Mouse (Mus musculus): ENCODE measurements around the gene Cxcl9. TPM values are rescaled to one million over a fixed set of nuclear protein-coding genes. Genes with fewer than 3 reads are reported as not detected.
"Not testable (repeated sequence)": the region's sequence is repeated elsewhere in the genome, so short reads cannot be mapped to it uniquely, and the experiment has no call there.

The Cxcl9 gene
- total RNA-seq (2021) = 1 to 10 TPM; 1.4 to 2.7 TPM

DNA sequence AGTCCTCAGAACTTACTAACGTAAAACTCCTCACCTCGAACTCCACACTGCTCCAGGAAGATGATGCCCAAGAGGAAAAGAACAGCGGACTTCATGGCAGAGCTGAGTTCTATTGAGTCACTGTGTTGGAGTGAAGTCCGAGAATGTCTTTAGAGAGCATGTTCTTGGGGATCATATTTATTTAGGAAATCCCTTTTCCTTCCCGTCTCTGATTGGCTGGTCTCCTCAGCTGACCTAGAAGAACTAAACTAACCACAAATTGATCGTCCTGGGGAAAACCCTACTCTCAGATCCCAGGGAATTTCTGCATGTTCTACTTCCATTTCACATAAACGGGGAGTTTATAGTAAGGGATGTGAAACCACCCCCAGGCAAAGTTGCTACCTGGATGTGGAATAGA is at the start of gene Cxcl9:
TSS of gene Cxcl9 (minus strand) at position 151 of the 400 bp plus-strand sequence.
- intact Hi-C loops (cut with DNase I) = no loop called here
- DNase-seq = no peak

- DNase-seq = no peak
- intact Hi-C loops (cut with DNase I) = no loop called here
These were observed 49.0 kb upstream of the Cxcl9 start for GRCm38 (mm10) chr5:92376795-92377405.

GRCm38 (mm10) chr5:92375368-92375767 is 47.5 kb upstream of the Cxcl9 start:
- intact Hi-C loops (cut with DNase I) = no loop called here
- no peak for DNase-seq

DNA sequence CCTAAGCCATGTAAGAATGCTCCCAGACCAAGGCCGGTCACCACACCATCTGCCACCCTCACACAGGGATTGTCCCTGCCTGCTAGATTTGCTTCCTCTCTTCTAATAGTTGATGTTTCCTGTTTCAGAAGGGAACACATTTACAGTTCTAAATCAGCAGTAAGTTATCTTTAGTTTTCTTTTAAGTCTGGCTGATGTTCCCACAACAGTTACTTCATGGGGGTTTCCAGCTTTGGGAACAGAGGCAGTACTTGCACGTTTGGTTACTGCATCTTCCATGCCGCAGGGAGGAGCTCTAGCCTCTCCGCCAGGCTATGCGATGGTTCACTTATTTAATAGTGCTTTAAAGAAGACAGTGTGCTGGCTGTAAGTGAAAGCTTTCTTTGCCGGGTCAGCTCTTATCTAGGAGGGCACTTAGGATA is 46.9 kb upstream of the Cxcl9 start:
- intact Hi-C loops (cut with DNase I) = no loop called here
- no peak for DNase-seq

DNA sequence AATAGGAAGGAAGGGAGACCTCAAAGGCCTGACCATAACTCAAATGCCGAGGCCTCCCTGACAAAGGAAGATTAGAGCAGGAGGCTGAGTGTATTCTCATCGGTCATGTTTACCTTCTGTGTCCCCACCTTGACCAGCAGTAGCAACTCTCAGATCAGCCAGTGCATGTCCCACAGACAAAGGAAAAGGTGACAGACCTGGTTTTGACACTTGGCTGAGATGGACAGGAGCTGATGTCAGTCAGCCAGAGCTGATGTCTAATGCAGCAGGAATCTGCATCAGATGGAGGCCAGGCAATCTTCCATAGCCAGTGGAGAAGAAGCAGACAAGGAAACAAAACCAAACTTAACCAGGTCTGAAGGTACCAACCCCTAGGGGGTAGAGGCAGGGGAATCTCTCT is 44.7 kb upstream of the Cxcl9 start:
- DNase-seq = no peak
- intact Hi-C loops (cut with DNase I) = no loop called here

GRCm38 (mm10) chr5:92371361-92371976 is 43.6 kb upstream of the Cxcl9 start:
- intact Hi-C loops (cut with DNase I) = no loop called here
- DNase-seq = no peak

- no peak for DNase-seq
- intact Hi-C loops (cut with DNase I) = no loop called here
These were observed 43.0 kb upstream of the Cxcl9 start for GRCm38 (mm10) chr5:92370891-92371290.

- intact Hi-C loops (cut with DNase I) = no loop called here
- no peak for DNase-seq
These were observed 42.5 kb upstream of the Cxcl9 start for GRCm38 (mm10) chr5:92370392-92370791.

DNA sequence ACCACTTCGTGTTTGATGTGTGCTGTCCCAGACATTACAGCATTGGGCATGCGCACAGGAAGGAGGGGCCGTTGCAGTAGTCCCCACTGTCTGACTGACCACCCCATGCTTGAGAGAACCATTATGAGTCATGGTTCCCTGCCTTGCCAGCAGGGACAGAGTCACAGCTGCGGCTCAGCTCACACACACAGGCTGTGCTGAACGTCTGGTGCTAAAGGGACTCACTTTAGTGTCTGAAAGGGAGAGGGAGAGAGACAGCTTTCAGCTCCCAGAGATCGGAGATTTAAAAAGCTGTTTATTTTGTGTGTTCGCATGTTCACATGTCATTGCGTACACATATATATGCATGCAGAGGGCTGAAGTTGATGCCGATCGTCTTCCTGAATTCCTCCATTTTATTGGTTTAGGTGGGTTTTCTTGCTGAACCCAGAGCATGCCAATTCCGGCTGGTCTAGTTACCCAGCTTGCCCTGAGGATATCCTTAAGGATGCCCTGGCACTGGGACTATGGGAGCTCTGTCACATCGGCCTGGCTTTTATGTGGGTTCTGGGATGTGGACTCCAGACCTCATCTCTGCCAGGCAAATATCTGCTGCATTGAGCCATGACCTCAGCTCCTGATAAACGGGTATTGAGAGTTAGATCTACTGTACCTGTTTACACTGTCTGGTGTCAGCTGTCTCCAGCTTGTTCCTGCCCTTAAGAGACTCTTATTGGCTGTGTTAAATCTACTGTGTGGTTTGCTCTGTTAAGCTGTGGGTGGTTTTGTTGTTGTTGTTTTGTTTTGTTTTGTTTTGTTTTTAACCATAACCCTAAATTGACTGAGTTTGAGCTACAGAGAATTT is 41.5 kb upstream of the Cxcl9 start:
- intact Hi-C loops (cut with DNase I) = no loop called here
- peak in 1 of 2 experiments; percentile 52 for DNase-seq

- intact Hi-C loops (cut with DNase I) = no loop called here
- no peak for DNase-seq
These were observed 40.5 kb upstream of the Cxcl9 start for GRCm38 (mm10) chr5:92368392-92368791.

- intact Hi-C loops (cut with DNase I) = no loop called here
- no peak for DNase-seq
These were observed 38.7 kb upstream of the Cxcl9 start for GRCm38 (mm10) chr5:92366565-92366964.

DNA sequence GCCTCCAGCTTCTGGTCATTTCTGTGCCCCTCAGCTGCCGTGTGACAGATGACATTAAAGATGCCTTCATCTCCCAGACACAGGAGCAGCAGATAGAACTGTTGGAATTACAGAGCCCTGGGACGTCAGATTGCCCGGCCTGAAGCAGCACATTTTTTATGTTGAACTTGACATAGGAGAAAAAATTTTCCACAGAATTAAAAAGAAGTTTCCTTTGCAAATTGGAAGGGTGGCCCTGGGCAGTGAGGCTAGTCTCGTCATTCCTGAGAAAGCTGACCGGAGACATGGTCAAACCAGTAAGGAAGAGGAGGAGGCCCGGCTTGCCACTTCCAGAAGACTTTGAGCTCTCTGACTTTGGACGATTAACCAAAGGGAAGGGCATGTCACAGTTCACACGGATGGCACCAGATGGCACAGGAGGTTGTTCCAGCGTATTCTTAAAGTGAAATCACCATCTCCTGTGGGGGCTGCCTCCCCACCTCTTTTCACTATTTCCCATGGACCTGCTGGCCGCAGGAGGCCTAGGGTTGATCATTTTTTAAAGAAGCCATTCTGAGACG is 37.3 kb upstream of the Cxcl9 start:
- DNase-seq = no peak
- intact Hi-C loops (cut with DNase I) = no loop called here

- DNase-seq = no peak
- intact Hi-C loops (cut with DNase I) = no loop called here
These were observed 36.1 kb upstream of the Cxcl9 start for GRCm38 (mm10) chr5:92364011-92364410.

- DNase-seq = no peak
These were observed 35.3 kb upstream of the Cxcl9 start for GRCm38 (mm10) chr5:92363179-92363578.

GRCm38 (mm10) chr5:92358767-92359455 is 31.0 kb upstream of the Cxcl9 start:
- no peak for DNase-seq
- intact Hi-C loops (cut with DNase I) = no loop called here

More at GRCm38 (mm10) chr5:92363179-92363578, 35.3 kb upstream of the Cxcl9 start:
- intact Hi-C loops (cut with DNase I) = no loop called here

GRCm38 (mm10) chr5:92358033-92358432 is 30.2 kb upstream of the Cxcl9 start:
- no peak for DNase-seq
- intact Hi-C loops (cut with DNase I) = no loop called here

GRCm38 (mm10) chr5:92353517-92353916 is 25.6 kb upstream of the Cxcl9 start:
- DNase-seq = peak; percentile 61 to 68
- intact Hi-C loops (cut with DNase I) = no loop called here

GRCm38 (mm10) chr5:92352716-92353115 is 24.8 kb upstream of the Cxcl9 start:
- intact Hi-C loops (cut with DNase I); DNase-seq: not testable (repeated sequence)

DNA sequence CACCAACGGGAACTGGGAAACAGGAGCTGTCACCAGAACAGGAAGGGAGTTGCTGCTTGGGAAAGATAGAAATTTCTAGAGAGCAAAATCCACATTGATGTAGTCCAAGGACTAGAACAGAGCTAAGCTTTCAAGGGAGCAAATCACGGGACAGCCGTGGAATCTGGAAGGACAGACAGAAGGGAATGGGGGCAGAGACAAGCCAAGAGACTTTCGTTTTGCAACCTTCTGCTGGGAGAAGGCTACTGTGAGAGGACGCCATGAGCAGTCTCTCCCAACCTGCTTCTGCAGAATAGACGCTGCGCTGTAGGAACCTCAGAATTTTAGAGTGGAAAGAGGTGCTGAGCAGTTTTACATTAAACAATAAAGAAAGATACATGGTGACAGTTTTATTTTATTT is 21.9 kb upstream of the Cxcl9 start:
- intact Hi-C loops (cut with DNase I) = loop anchor here (2.0 kb wide), 1 partner anchor 19 kb away; the partner anchor contains the start of gene Art3
- no peak for DNase-seq

DNA sequence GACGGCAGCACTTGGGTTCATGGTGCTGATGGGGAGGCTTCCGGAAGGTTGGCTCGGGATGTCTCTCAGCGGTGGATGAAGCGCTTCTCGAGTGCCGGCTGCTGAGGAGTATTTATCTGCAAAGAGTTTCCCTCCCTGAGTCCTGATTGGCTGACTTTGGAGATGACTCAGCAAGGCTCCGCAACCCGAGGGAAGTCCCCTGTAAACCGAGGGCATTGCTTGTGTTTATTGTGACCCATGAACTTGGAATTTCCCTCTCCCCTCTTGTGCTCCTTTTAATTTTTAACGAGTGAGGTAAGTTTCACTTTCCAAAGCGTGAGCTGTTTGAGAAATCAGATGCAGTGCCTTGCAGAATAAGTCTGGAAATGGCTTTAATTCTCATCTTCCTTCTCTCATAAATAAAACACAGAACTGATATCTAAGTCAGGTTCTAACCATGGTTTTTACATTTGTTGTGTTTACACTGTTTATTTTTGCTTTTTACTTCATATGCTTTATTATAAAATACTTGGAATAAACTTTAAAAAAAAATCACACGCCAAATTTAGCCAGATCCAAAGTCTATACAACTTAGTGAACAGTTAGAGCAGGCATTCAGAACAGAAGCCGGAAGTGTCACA is 21.0 kb upstream of the Cxcl9 start, which contains the start of gene Cxcl10:
TSS of gene Cxcl10 (minus strand) at position 96 of the 620 bp plus-strand sequence.
- intact Hi-C loops (cut with DNase I) = loop anchor here (2.0 kb wide), 1 partner anchor 18 kb away; the partner anchor contains the start of gene Art3
- DNase-seq = peak; percentile 43 to 46
